Mouse (Mus musculus) regulatory T cell (primary cell): ENCODE data around the gene Ppp2ca.

Experiments
- in situ Hi-C: fragments of 300-600 bp; cut with MboI, MseI; formaldehyde crosslinking; loops from one replicate; pipeline ENCODE4 v1.15.1; 2025; ENCODE audit warnings: high pct_unique_total_duplicates

Gene Ppp2ca

GRCm38 (mm10) chr11:52098398-52098946, at the start of gene Ppp2ca:
Gene Ppp2ca (plus strand): TSS chr11:52098681.
- in situ Hi-C loops: no loop called here

GRCm38 (mm10) chr11:52053371-52053770, 45.1 kb upstream of the Ppp2ca start:
- in situ Hi-C loops: no loop called here

GRCm38 (mm10) chr11:52054728-52055127, 43.8 kb upstream of the Ppp2ca start:
- in situ Hi-C loops: no loop called here

GRCm38 (mm10) chr11:52056198-52056597, 42.3 kb upstream of the Ppp2ca start:
- in situ Hi-C loops: no loop called here

GRCm38 (mm10) chr11:52059001-52059400, 39.5 kb upstream of the Ppp2ca start:
- in situ Hi-C loops: no loop called here

GRCm38 (mm10) chr11:52060315-52060714, 38.2 kb upstream of the Ppp2ca start:
- in situ Hi-C loops: no loop called here

GRCm38 (mm10) chr11:52062406-52062805, 36.1 kb upstream of the Ppp2ca start:
- in situ Hi-C loops: no loop called here

- in situ Hi-C loops: no loop called here
Measured at GRCm38 (mm10) chr11:52064398-52064797, 34.1 kb upstream of the Ppp2ca start.

- in situ Hi-C loops: no loop called here
Measured at GRCm38 (mm10) chr11:52065841-52066240, 32.6 kb upstream of the Ppp2ca start.

- in situ Hi-C loops: no loop called here
Measured at GRCm38 (mm10) chr11:52071768-52072167, 26.7 kb upstream of the Ppp2ca start.

GRCm38 (mm10) chr11:52073528-52074170, 24.8 kb upstream of the Ppp2ca start:
- in situ Hi-C loops: no loop called here

GRCm38 (mm10) chr11:52074626-52075470, 23.6 kb upstream of the Ppp2ca start:
- in situ Hi-C loops: no loop called here

GRCm38 (mm10) chr11:52075794-52076633, 22.5 kb upstream of the Ppp2ca start:
- in situ Hi-C loops: no loop called here

- in situ Hi-C loops: no loop called here
Measured at GRCm38 (mm10) chr11:52076742-52077352, 21.6 kb upstream of the Ppp2ca start.

- in situ Hi-C loops: no loop called here
Measured at GRCm38 (mm10) chr11:52077939-52078338, 20.5 kb upstream of the Ppp2ca start.

- in situ Hi-C loops: no loop called here
Measured at GRCm38 (mm10) chr11:52079978-52080377, 18.5 kb upstream of the Ppp2ca start.

GRCm38 (mm10) chr11:52080656-52081055, 17.8 kb upstream of the Ppp2ca start:
- in situ Hi-C loops: no loop called here

GRCm38 (mm10) chr11:52085857-52086203, 12.7 kb upstream of the Ppp2ca start:
- in situ Hi-C loops: no loop called here

GRCm38 (mm10) chr11:52086204-52086864, 12.1 kb upstream of the Ppp2ca start:
- in situ Hi-C loops: no loop called here

- in situ Hi-C loops: no loop called here
Measured at GRCm38 (mm10) chr11:52089291-52089690, 9.2 kb upstream of the Ppp2ca start.

- in situ Hi-C loops: no loop called here
Measured at GRCm38 (mm10) chr11:52091261-52091660, 7.2 kb upstream of the Ppp2ca start.
